Mouse (Mus musculus) CH12.LX (cell line): Measurements from ENCODE around the gene Fntb. TPM values are rescaled to one million over a fixed set of nuclear protein-coding genes. Genes with fewer than 3 reads are reported as not detected.

ENCODE experiments used
- DNase-seq: peaks from one replicate; pipeline ENCODE4 v3.0.0-alpha.2; 2013; ENCODE audit errors: extremely low read depth
- H3K27ac ChIP-seq: 2 replicates; pipeline ENCODE4 v1.5.1; 2012; ENCODE audit warnings: low read depth, mild to moderate bottlenecking, control low read depth, moderate library complexity; ENCODE audit not compliant: insufficient read depth
- H3K27me3 ChIP-seq: replicated peaks from 2 replicates; pipeline ENCODE3; 2012; ENCODE audit warnings: inconsistent platforms
- H3K36me3 ChIP-seq, 2 experiments: replicated peaks in 1 of 2; 2 replicates each; pipeline versions ENCODE3 to v1.6.1; 2012; ENCODE audit warnings: inconsistent platforms in 1 of 2, low read length in 1 of 2, mild to moderate bottlenecking in 1 of 2, mixed read lengths in 1 of 2, moderate library complexity in 1 of 2; ENCODE audit not compliant: control insufficient read depth in 1 of 2, insufficient read depth in 1 of 2
- H3K4me1 ChIP-seq, 2 experiments: 2 replicates each; pipeline ENCODE4 v1.6.1; 2012; ENCODE audit warnings: inconsistent platforms in 1 of 2, moderate library complexity in 1 of 2; ENCODE audit not compliant: insufficient read depth in 2 of 2, control insufficient read depth in 1 of 2
- H3K4me2 ChIP-seq: 2 replicates; pipeline ENCODE4 v1.6.1; 2012; ENCODE audit warnings: low read depth, mild to moderate bottlenecking, control low read depth; ENCODE audit not compliant: poor library complexity, insufficient read depth, severe bottlenecking
- H3K4me3 ChIP-seq, 3 experiments: fragments of 150-350 bp in 1 of 3; sonication (generic) in 1 of 3; replicated peaks in 1 of 3; 2 replicates each; pipeline versions ENCODE3 to v1.5.1; 2011 to 2012; ENCODE audit warnings: low read depth in 2 of 3, low read length in 2 of 3, mild to moderate bottlenecking in 2 of 3, moderate library complexity in 2 of 3, control low read depth in 1 of 3, improper control_type of control experiment in 1 of 3, inconsistent platforms in 1 of 3, mixed read lengths in 1 of 3; ENCODE audit not compliant: poor library complexity in 1 of 3
- H3K79me2 ChIP-seq: replicated peaks from 2 replicates; pipeline ENCODE4 v1.6.1; 2012; ENCODE audit warnings: mild to moderate bottlenecking, moderate library complexity; ENCODE audit not compliant: control insufficient read depth, poor library complexity, insufficient read depth, severe bottlenecking; ENCODE audit errors: extremely low read depth
- H3K9ac ChIP-seq: 2 replicates; pipeline ENCODE4 v1.6.1; 2012; ENCODE audit warnings: low read depth, mild to moderate bottlenecking, control low read depth, moderate library complexity; ENCODE audit not compliant: insufficient read depth
- H3K9me3 ChIP-seq: replicated peaks from 2 replicates; pipeline ENCODE3; 2012; ENCODE audit warnings: low read length, inconsistent platforms, mixed read lengths
- BHLHE40 ChIP-seq: IDR thresholded peaks from 2 replicates; pipeline ENCODE4 v1.6.1; 2011; ENCODE audit warnings: mild to moderate bottlenecking, low read depth, low read length, improper control_type of control experiment
- CHD1 ChIP-seq: IDR thresholded peaks from 2 replicates; pipeline ENCODE4 v1.6.1; 2012; ENCODE audit warnings: low read depth, low read length, improper control_type of control experiment, inconsistent platforms
- CHD2 ChIP-seq: IDR thresholded peaks from 2 replicates; pipeline ENCODE4 v1.6.1; 2011; ENCODE audit warnings: low read length, improper control_type of control experiment
- E2F4 ChIP-seq: IDR thresholded peaks from 2 replicates; pipeline ENCODE4 v1.6.1; 2011; ENCODE audit warnings: low read depth, low read length, improper control_type of control experiment; ENCODE audit not compliant: insufficient replicate concordance
- ETS1 ChIP-seq: conservative IDR thresholded peaks from 2 replicates; pipeline ENCODE4 v1.6.1; 2012; ENCODE audit warnings: low read depth, mild to moderate bottlenecking, inconsistent platforms, low read length, improper control_type of control experiment, moderate library complexity
- GABPA ChIP-seq: IDR thresholded peaks from 2 replicates; pipeline ENCODE4 v1.6.1; 2012; ENCODE audit warnings: low read depth, low read length, improper control_type of control experiment, inconsistent platforms; ENCODE audit not compliant: insufficient replicate concordance
- IRF4 ChIP-seq: IDR thresholded peaks from 2 replicates; pipeline ENCODE4 v1.6.1; 2014; ENCODE audit warnings: low read depth, mild to moderate bottlenecking, inconsistent platforms, low read length, improper control_type of control experiment
- JUN ChIP-seq: IDR thresholded peaks from 2 replicates; pipeline ENCODE4 v1.6.1; 2011; ENCODE audit warnings: low read depth, mild to moderate bottlenecking, low read length, improper control_type of control experiment, moderate library complexity; ENCODE audit not compliant: insufficient read depth
- JUND ChIP-seq: conservative IDR thresholded peaks from 2 replicates; pipeline ENCODE4 v1.6.1; 2011; ENCODE audit warnings: low read depth, low read length, improper control_type of control experiment
- MAX ChIP-seq: IDR thresholded peaks from 2 replicates; pipeline ENCODE4 v1.6.1; 2011; ENCODE audit warnings: low read length, improper control_type of control experiment
- MAZ ChIP-seq: IDR thresholded peaks from 2 replicates; pipeline ENCODE4 v1.6.1; 2012; ENCODE audit warnings: low read depth, mild to moderate bottlenecking, inconsistent platforms, low read length, improper control_type of control experiment, moderate library complexity
- NELFE ChIP-seq: IDR thresholded peaks from 2 replicates; pipeline ENCODE4 v1.6.1; 2011; ENCODE audit warnings: low read depth, low read length, improper control_type of control experiment
- PAX5 ChIP-seq: IDR thresholded peaks from 2 replicates; pipeline ENCODE4 v1.6.1; 2012; ENCODE audit warnings: low read length, inconsistent platforms, mixed read lengths
- POLR2A ChIP-seq: IDR thresholded peaks from 2 replicates; pipeline ENCODE4 v1.6.1; 2011; ENCODE audit warnings: low read depth, mild to moderate bottlenecking, improper control_type of control experiment, low read length
- POLR2AphosphoS2 ChIP-seq: IDR thresholded peaks from 2 replicates; pipeline ENCODE4 v1.6.1; 2011; ENCODE audit warnings: low read depth, low read length, improper control_type of control experiment
- RAD21 ChIP-seq: IDR thresholded peaks from 2 replicates; pipeline ENCODE4 v1.6.1; 2011; ENCODE audit warnings: low read depth, mild to moderate bottlenecking, low read length, improper control_type of control experiment, moderate library complexity
- RCOR1 ChIP-seq: conservative IDR thresholded peaks from 2 replicates; pipeline ENCODE4 v1.6.1; 2012; ENCODE audit warnings: low read depth, mild to moderate bottlenecking, inconsistent platforms, low read length, improper control_type of control experiment
- SIN3A ChIP-seq: IDR thresholded peaks from 2 replicates; pipeline ENCODE4 v1.6.1; 2012; ENCODE audit warnings: low read length, improper control_type of control experiment, inconsistent platforms
- SMC3 ChIP-seq: IDR thresholded peaks from 2 replicates; pipeline ENCODE4 v1.6.1; 2011; ENCODE audit warnings: low read depth, low read length, improper control_type of control experiment
- TCF12 ChIP-seq: IDR thresholded peaks from 2 replicates; pipeline ENCODE4 v1.6.1; 2014; ENCODE audit warnings: low read depth, mild to moderate bottlenecking, inconsistent platforms, low read length, improper control_type of control experiment
- USF1 ChIP-seq: IDR thresholded peaks from 2 replicates; pipeline ENCODE4 v1.6.1; 2014; ENCODE audit warnings: low read depth, mild to moderate bottlenecking, inconsistent platforms, low read length, improper control_type of control experiment
- USF2 ChIP-seq: conservative IDR thresholded peaks from 2 replicates; pipeline ENCODE4 v1.6.1; 2011; ENCODE audit warnings: low read depth, low read length, improper control_type of control experiment
- ZC3H11A ChIP-seq: IDR thresholded peaks from 2 replicates; pipeline ENCODE4 v1.6.1; 2012; ENCODE audit warnings: low read depth, mild to moderate bottlenecking, inconsistent platforms, low read length, improper control_type of control experiment
- ZKSCAN1 ChIP-seq: IDR thresholded peaks from 2 replicates; pipeline ENCODE4 v1.6.1; 2012; ENCODE audit warnings: low read depth, inconsistent platforms, low read length, improper control_type of control experiment, borderline replicate concordance
- ZMIZ1 ChIP-seq: IDR thresholded peaks from 2 replicates; pipeline ENCODE4 v1.6.1; 2012; ENCODE audit warnings: low read depth, mild to moderate bottlenecking, inconsistent platforms, low read length, improper control_type of control experiment
- dilution Hi-C: fragments of 300-500 bp; cut with MboI; formaldehyde crosslinking; loops from 2 replicates; pipeline ENCODE4 v1.14.3; 2020; ENCODE audit warnings: low sequenced_read_pairs; ENCODE audit not compliant: extremely low pct_unique_long_range_greater_than_20kb, extremely low pct_ligation_motif_present
- in situ Hi-C: fragments of 300-500 bp; cut with MboI; formaldehyde crosslinking; loops from 3 replicates; pipeline ENCODE4 v1.14.3; 2019; ENCODE audit warnings: low sequenced_read_pairs, low pct_ligation_motif_present, low pct_unique_long_range_greater_than_20kb, mixed read lengths
- polyA plus RNA-seq: library from polyadenylated mRNA; unstranded; fragments of >175 nt; gene quantifications from 2 replicates; pipeline ENCODE4 v1.2.1, GENCODE M21; 2012; ENCODE audit warnings: low read depth; ENCODE audit not compliant: insufficient read length
- total RNA-seq, 2 experiments: library from RNA; depleted of rRNA; stranded (reverse); fragments of 300-350 nt in 1 of 2; fragments of >200 nt in 1 of 2; gene quantifications; 2 replicates each; pipeline ENCODE4 v1.2.3; 2012 to 2014

Gene Fntb
- total and polyA plus RNA-seq, 3 experiments: 5.6 to 19.5 (median 9.2) TPM

- no peak overlapping the region for H3K27ac ChIP-seq
- no peak overlapping the region for H3K9ac ChIP-seq
- H3K4me2 ChIP-seq: no peak overlapping the region
- no peaks in the 10 kb centered on the region for H3K27me3 ChIP-seq
- H3K36me3 ChIP-seq: no peaks in the 10 kb centered on the region
- no peak overlapping the region for H3K4me3 ChIP-seq
- dilution Hi-C loops: no loop called here
- peaks cover 0 to 28% of the 10 kb centered on the region in 2 experiments; a peak in 2 of 4 replicates for H3K4me1 ChIP-seq
- TF ChIP-seq USF1 (0 out of 2 replicates have a peak, but pooled peaks have one; percentile 2), JUN (no peak), GABPA (no peak), ETS1 (no peak), NELFE (no peak), PAX5 (no peak), BHLHE40 (no peak), USF2 (peak; percentile 36; the same call in 1 of the 2 replicates), POLR2A (no peak), ZKSCAN1 (no peak), RAD21 (no peak), SMC3 (no peak), CHD1 (no peak), MAX (0 out of 2 replicates have a peak, but pooled peaks have one; percentile 34), ZMIZ1 (no peak), CHD2 (no peak), POLR2AphosphoS2 (no peak), MAZ (no peak), ZC3H11A (no peak), JUND (no peak)
- H3K79me2 ChIP-seq: no peaks in the 10 kb centered on the region
- DNase-seq: peak; percentile 8
- in situ Hi-C loops: no loop called here
- H3K9me3 ChIP-seq: no peaks in the 10 kb centered on the region
Measured at GRCm38 (mm10) chr12:76807796-76808195, 42.4 kb downstream of the Fntb start.

- H3K27me3 ChIP-seq: peaks cover 3% of the 10 kb centered on the region
- in situ Hi-C loops (no loop called here), dilution Hi-C loops (no loop called here)
- H3K4me3 ChIP-seq: no peak overlapping the region
- no peaks in the 10 kb centered on the region for H3K9me3 ChIP-seq
- H3K27ac ChIP-seq: no peak overlapping the region
- no peaks in the 10 kb centered on the region for H3K36me3 ChIP-seq
- H3K79me2 ChIP-seq: no peaks in the 10 kb centered on the region
- DNase-seq: no peak
- H3K4me1 ChIP-seq: peaks cover 2 to 25% of the 10 kb centered on the region in 2 experiments; a peak in 3 of 4 replicates
- H3K4me2 ChIP-seq: no peak overlapping the region
- TF ChIP-seq RCOR1 (no peak), TCF12 (no peak), E2F4 (no peak), SIN3A (no peak), GABPA (no peak), CHD2 (no peak), NELFE (no peak), CHD1 (no peak), MAX (no peak), IRF4 (no peak), ZMIZ1 (no peak), USF2 (no peak)
- H3K9ac ChIP-seq: no peak overlapping the region
Measured at GRCm38 (mm10) chr12:76810491-76810890, 45.1 kb downstream of the Fntb start.
